Mouse (Mus musculus): Measurements from ENCODE around the gene Hist2h3c1.
"Not testable (repeated sequence)": the region's sequence is repeated elsewhere in the genome, so short reads cannot be mapped to it uniquely, and the experiment has no call there.

- TF ChIP-seq CTCF (IDR thresholded peaks at IDR 0.05; ENCODE audit: extremely low read depth, insufficient read depth, insufficient read length, insufficient replicate concordance); POLR2A (IDR thresholded peaks at IDR 0.05; ENCODE audit: low read depth, low read length): not testable (repeated sequence)
Measured at GRCm38 (mm10) chr3:96238954-96239793, 7.3 kb upstream of the Hist2h3c1 start, which contains the start of gene Hist2h3c2.

Data from spleen, adult 2 months (tissue).